Mouse (Mus musculus): ENCODE data around the gene Mapk14. TPM values are rescaled to one million over a fixed set of nuclear protein-coding genes. Genes with fewer than 3 reads are reported as not detected.
A peak's percentile ranks its signal among the peaks of the same experiment; 100 is the strongest.

Mapk14 gene
- total and polyA plus RNA-seq, 2 experiments from 2014 or later = 19.0 to 40.5 TPM

DNA sequence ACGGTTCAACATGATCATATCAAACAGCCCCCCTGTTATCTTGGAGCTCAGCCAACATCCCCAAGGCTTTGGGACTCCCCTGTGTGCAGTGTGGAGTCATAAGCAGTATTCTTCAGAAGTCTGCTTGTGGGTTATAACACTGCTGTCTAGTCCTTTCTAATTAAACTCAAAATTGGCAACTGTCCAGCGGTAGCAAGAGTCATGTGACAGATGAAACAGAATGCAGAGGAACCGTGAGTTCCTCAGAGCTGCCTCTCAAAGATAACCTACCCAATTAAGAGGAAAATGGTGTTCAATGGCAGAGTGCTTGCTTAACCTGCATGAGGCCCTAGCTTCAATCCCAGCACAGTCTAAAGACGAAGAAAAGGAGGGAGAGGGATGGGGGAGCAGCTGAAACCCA is 33.2 kb upstream of the Mapk14 start:
- H3K4me2 ChIP-seq (ENCODE audit: low read depth, low read length, poor library complexity, severe bottlenecking) = no peak overlapping the region
- no peaks in the 10 kb centered on the region for H3K9me3 ChIP-seq (ENCODE audit: low read length)
- WGBS = 14% methylated on average over 4 of the region's 4 CpGs
- no peak overlapping the region for H3K9ac ChIP-seq (replicated peaks; ENCODE audit: low read length, poor library complexity, severe bottlenecking)
- no peaks in the 10 kb centered on the region; the same call in 1 of the 2 replicates for H3K4me1 ChIP-seq (ENCODE audit: insufficient read depth, low read length)
- no peak overlapping the region for H3K27ac ChIP-seq (ENCODE audit: low read depth, low read length)
- no peak overlapping the region for H3K4me3 ChIP-seq (ENCODE audit: low read depth, low read length)
- no peak for TF ChIP-seq CTCF (IDR thresholded peaks at IDR 0.05)
- H3K27me3 ChIP-seq (ENCODE audit: insufficient read depth, low read length) = no peaks in the 10 kb centered on the region
- DNase-seq (ENCODE audit: low spot score) (peak; percentile 45), ATAC-seq (ENCODE audit: low FRiP score) (peak; percentile 74; the same call in 1 of the 2 replicates)
- H3K36me3 ChIP-seq (ENCODE audit: insufficient read depth, low read length) = no peaks in the 10 kb centered on the region

GRCm38 (mm10) chr17:28659564-28659963 is 31.6 kb upstream of the Mapk14 start:
- no peak for TF ChIP-seq CTCF (IDR thresholded peaks at IDR 0.05)
- Histone ChIP-seq H3K36me3 (ENCODE audit: insufficient read depth, low read length) (no peaks in the 10 kb centered on the region), H3K9ac (replicated peaks; ENCODE audit: low read length, poor library complexity, severe bottlenecking) (no peak overlapping the region), H3K4me1 (ENCODE audit: insufficient read depth, low read length) (no peaks in the 10 kb centered on the region; the same call in 1 of the 2 replicates), H3K4me2 (ENCODE audit: low read depth, low read length, poor library complexity, severe bottlenecking) (no peak overlapping the region), H3K27ac (ENCODE audit: low read depth, low read length) (no peak overlapping the region), H3K9me3 (ENCODE audit: low read length) (no peaks in the 10 kb centered on the region), H3K27me3 (ENCODE audit: insufficient read depth, low read length) (no peaks in the 10 kb centered on the region), H3K4me3 (ENCODE audit: low read depth, low read length) (no peak overlapping the region)
- 55% methylated on average over 6 of the region's 6 CpGs for WGBS
- ATAC-seq (ENCODE audit: low FRiP score) (no peak), DNase-seq (ENCODE audit: low spot score) (peak; percentile 8)

GRCm38 (mm10) chr17:28682311-28683084 is 8.6 kb upstream of the Mapk14 start:
- no peak for ATAC-seq (ENCODE audit: low FRiP score)
- 66% methylated on average over 13 of the region's 13 CpGs for WGBS
- Histone ChIP-seq H3K4me3 (ENCODE audit: low read depth, low read length) (no peak overlapping the region), H3K4me1 (ENCODE audit: insufficient read depth, low read length) (no peaks in the 10 kb centered on the region), H3K27ac (ENCODE audit: low read depth, low read length) (no peak overlapping the region), H3K4me2 (ENCODE audit: low read depth, low read length, poor library complexity, severe bottlenecking) (no peak overlapping the region), H3K9me3 (ENCODE audit: low read length) (no peaks in the 10 kb centered on the region), H3K36me3 (ENCODE audit: insufficient read depth, low read length) (no peaks in the 10 kb centered on the region), H3K27me3 (ENCODE audit: insufficient read depth, low read length) (no peaks in the 10 kb centered on the region), H3K9ac (replicated peaks; ENCODE audit: low read length, poor library complexity, severe bottlenecking) (no peak overlapping the region)
- TF ChIP-seq CTCF (IDR thresholded peaks at IDR 0.05) = no peak
- no peak for DNase-seq (ENCODE audit: low spot score)

GRCm38 (mm10) chr17:28683601-28684000 is 7.5 kb upstream of the Mapk14 start:
- DNase-seq (ENCODE audit: low spot score) = no peak
- no peak overlapping the region for H3K4me2 ChIP-seq (ENCODE audit: low read depth, low read length, poor library complexity, severe bottlenecking)
- no peak for ATAC-seq (ENCODE audit: low FRiP score)
- H3K27me3 ChIP-seq (ENCODE audit: insufficient read depth, low read length) = no peaks in the 10 kb centered on the region
- WGBS = 62% methylated on average over 1 of the region's 1 CpGs
- H3K27ac ChIP-seq (ENCODE audit: low read depth, low read length) = no peak overlapping the region
- TF ChIP-seq CTCF (IDR thresholded peaks at IDR 0.05) = no peak
- no peak overlapping the region for H3K4me3 ChIP-seq (ENCODE audit: low read depth, low read length)
- no peak overlapping the region for H3K9ac ChIP-seq (replicated peaks; ENCODE audit: low read length, poor library complexity, severe bottlenecking)
- H3K36me3 ChIP-seq (ENCODE audit: insufficient read depth, low read length) = no peaks in the 10 kb centered on the region
- H3K4me1 ChIP-seq (ENCODE audit: insufficient read depth, low read length) = no peaks in the 10 kb centered on the region
- H3K9me3 ChIP-seq (ENCODE audit: low read length) = no peaks in the 10 kb centered on the region

GRCm38 (mm10) chr17:28684631-28685030 is 6.5 kb upstream of the Mapk14 start:
- 55% methylated on average over 19 of the region's 19 CpGs for WGBS
- ATAC-seq (ENCODE audit: low FRiP score) = no peak
- Histone ChIP-seq H3K9ac (replicated peaks; ENCODE audit: low read length, poor library complexity, severe bottlenecking) (no peak overlapping the region), H3K36me3 (ENCODE audit: insufficient read depth, low read length) (no peaks in the 10 kb centered on the region), H3K4me3 (ENCODE audit: low read depth, low read length) (no peak overlapping the region), H3K27ac (ENCODE audit: low read depth, low read length) (no peak overlapping the region), H3K4me2 (ENCODE audit: low read depth, low read length, poor library complexity, severe bottlenecking) (no peak overlapping the region), H3K4me1 (ENCODE audit: insufficient read depth, low read length) (no peaks in the 10 kb centered on the region), H3K9me3 (ENCODE audit: low read length) (no peaks in the 10 kb centered on the region), H3K27me3 (ENCODE audit: insufficient read depth, low read length) (no peaks in the 10 kb centered on the region)
- no peak for DNase-seq (ENCODE audit: low spot score)
- no peak for TF ChIP-seq CTCF (IDR thresholded peaks at IDR 0.05)

DNA sequence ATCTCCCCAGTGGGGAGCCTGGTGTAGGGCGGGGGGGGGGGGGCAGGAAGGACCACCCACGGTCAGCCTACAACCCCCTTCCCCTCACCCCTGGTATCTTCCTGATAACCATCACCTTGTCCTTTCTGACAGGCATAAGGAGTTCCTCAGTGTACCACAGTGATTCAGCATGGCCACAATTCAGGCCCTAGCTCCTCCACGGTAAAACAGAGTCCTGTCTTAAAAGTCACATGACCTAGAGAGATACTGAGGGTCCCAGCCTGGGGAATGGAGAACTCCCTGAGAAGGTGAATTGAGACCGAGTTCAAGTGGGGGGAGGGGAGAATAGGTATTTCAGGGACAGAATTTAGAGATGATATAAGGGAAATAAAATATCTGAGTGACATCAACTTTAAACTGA is 3.8 kb upstream of the Mapk14 start:
- no peak for ATAC-seq (ENCODE audit: low FRiP score)
- WGBS = 46% methylated on average over 4 of the region's 4 CpGs

More for the DNA sequence above, 3.8 kb upstream of the Mapk14 start:
- Histone ChIP-seq H3K27ac (ENCODE audit: low read depth, low read length) (no peak overlapping the region), H3K4me3 (ENCODE audit: low read depth, low read length) (no peak overlapping the region), H3K27me3 (ENCODE audit: insufficient read depth, low read length) (no peaks in the 10 kb centered on the region), H3K9me3 (ENCODE audit: low read length) (no peaks in the 10 kb centered on the region), H3K9ac (replicated peaks; ENCODE audit: low read length, poor library complexity, severe bottlenecking) (no peak overlapping the region), H3K36me3 (ENCODE audit: insufficient read depth, low read length) (no peaks in the 10 kb centered on the region), H3K4me2 (ENCODE audit: low read depth, low read length, poor library complexity, severe bottlenecking) (no peak overlapping the region), H3K4me1 (ENCODE audit: insufficient read depth, low read length) (peaks cover 2% of the 10 kb centered on the region; the same call in 1 of the 2 replicates)
- DNase-seq (ENCODE audit: low spot score) = no peak
- no peak for TF ChIP-seq CTCF (IDR thresholded peaks at IDR 0.05)

All from midbrain, postnatal 0 days (tissue).